Mouse (Mus musculus) liver, embryonic 15.5 days (tissue): ENCODE results near the gene Rtn1. TPM values are rescaled to one million over a fixed set of nuclear protein-coding genes. Genes with fewer than 3 reads are reported as not detected.

ENCODE experiments used
- ATAC-seq: fragments of 200-750 bp; cut with Nextera tagmentation; 2 replicates; pipeline ENCODE4 v1.8.0; 2017; ENCODE audit warnings: moderate number of reproducible peaks, mild to moderate bottlenecking, moderate library complexity; ENCODE audit not compliant: insufficient read depth
- H3K27ac ChIP-seq: fragments of 300-500 bp; sonication (generic); replicated peaks from 2 replicates; pipeline ENCODE4 v1.5.1; 2015; ENCODE audit warnings: mild to moderate bottlenecking, inconsistent platforms
- H3K27me3 ChIP-seq: fragments of 300-500 bp; sonication (generic); 2 replicates; pipeline ENCODE4 v1.6.1; 2015; ENCODE audit warnings: mild to moderate bottlenecking, inconsistent platforms
- H3K36me3 ChIP-seq: fragments of 300-500 bp; sonication (generic); replicated peaks from 2 replicates; pipeline ENCODE4 v1.6.1; 2015; ENCODE audit warnings: moderate library complexity, mild to moderate bottlenecking, inconsistent platforms
- H3K4me1 ChIP-seq: fragments of 300-500 bp; sonication (generic); replicated peaks from 2 replicates; pipeline ENCODE4 v1.6.1; 2015; ENCODE audit warnings: inconsistent platforms
- H3K4me2 ChIP-seq: fragments of 300-500 bp; sonication (generic); 2 replicates; pipeline ENCODE4 v1.6.1; 2015; ENCODE audit warnings: moderate library complexity, mild to moderate bottlenecking, inconsistent platforms
- H3K4me3 ChIP-seq: fragments of 300-500 bp; sonication (generic); replicated peaks from 2 replicates; pipeline ENCODE4 v1.5.1; 2015; ENCODE audit warnings: mild to moderate bottlenecking, inconsistent platforms
- H3K9ac ChIP-seq: fragments of 300-500 bp; sonication (generic); 2 replicates; pipeline ENCODE4 v1.6.1; 2015; ENCODE audit warnings: moderate library complexity, mild to moderate bottlenecking, inconsistent platforms
- H3K9me3 ChIP-seq: fragments of 300-500 bp; sonication (generic); replicated peaks from 2 replicates; pipeline ENCODE4 v1.6.1; 2016; ENCODE audit warnings: inconsistent platforms
- WGBS: fragments of 180-500 bp; shearing (Covaris S2); methylation state at CpG from one replicate; pipeline ENCODE4 v1.1.7; 2015; ENCODE audit warnings: mixed read lengths; ENCODE audit not compliant: insufficient replicate concordance; 5-methylcytosine and 5-hydroxymethylcytosine counted together
- polyA plus RNA-seq: library from polyadenylated mRNA; unstranded; fragments of >200 nt; fragmentation: Nextera tagmentation; extraction: Ambion mirVana; gene quantifications from 2 replicates; pipeline ENCODE4 v1.2.1, GENCODE M21; 2015

Gene Rtn1
- polyA plus RNA-seq, 1 experiment from 2014 or later = 2.0 TPM

DNA sequence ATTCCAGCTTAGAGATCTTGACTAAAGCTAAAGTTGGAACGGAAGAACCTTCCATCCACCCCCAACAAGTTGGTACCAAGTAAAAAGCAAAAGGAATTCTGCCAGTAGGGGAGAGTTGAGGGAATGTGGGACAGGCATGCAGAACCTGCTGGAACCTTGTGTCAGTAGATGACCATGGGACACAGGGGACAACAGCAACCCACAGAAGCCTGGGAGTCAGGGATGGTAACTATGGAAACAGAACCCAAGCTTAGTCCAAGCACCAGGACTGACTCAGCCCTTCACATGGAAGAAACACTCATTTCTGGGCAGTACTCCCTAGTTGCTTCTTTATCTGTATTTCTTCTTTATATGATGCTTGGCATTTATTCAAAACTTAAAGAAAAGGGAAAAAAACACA, 54.6 kb downstream of the Rtn1 start:
- no peak overlapping the region for H3K4me2 ChIP-seq
- no peak overlapping the region for H3K9ac ChIP-seq
- no peaks in the 10 kb centered on the region for H3K27me3 ChIP-seq
- ATAC-seq = no peak
- no peaks in the 10 kb centered on the region for H3K9me3 ChIP-seq
- H3K4me1 ChIP-seq = no peaks in the 10 kb centered on the region
- 70% methylated on average over 1 of the region's 1 CpGs for WGBS
- no peaks in the 10 kb centered on the region for H3K36me3 ChIP-seq
- no peak overlapping the region for H3K27ac ChIP-seq
- H3K4me3 ChIP-seq = no peak overlapping the region

DNA sequence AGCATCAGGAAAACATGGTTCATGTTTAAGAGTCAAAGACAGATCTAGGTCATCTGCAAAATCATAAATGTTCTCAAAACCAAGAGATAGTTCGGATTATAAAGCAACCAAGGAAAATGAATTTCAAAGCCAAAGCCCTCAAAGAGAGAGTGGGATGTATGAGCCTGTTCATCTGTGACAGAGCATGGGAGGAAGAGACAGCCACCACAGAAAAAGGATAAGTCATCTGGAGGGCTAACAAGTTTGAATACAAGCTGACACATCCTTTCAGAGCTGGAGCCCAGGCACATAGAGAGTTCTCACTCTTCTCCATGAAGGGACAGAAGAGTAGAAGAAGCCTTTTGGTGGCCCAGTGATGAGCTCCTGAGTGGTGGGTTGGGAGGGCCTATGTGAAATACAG, 55.3 kb downstream of the Rtn1 start:
- Histone ChIP-seq H3K4me1 (no peaks in the 10 kb centered on the region), H3K4me2 (no peak overlapping the region), H3K36me3 (no peaks in the 10 kb centered on the region), H3K9me3 (no peaks in the 10 kb centered on the region), H3K4me3 (no peak overlapping the region), H3K27me3 (no peaks in the 10 kb centered on the region), H3K27ac (no peak overlapping the region), H3K9ac (no peak overlapping the region)
- WGBS = 65% methylated on average over 1 of the region's 1 CpGs
- ATAC-seq = no peak

DNA sequence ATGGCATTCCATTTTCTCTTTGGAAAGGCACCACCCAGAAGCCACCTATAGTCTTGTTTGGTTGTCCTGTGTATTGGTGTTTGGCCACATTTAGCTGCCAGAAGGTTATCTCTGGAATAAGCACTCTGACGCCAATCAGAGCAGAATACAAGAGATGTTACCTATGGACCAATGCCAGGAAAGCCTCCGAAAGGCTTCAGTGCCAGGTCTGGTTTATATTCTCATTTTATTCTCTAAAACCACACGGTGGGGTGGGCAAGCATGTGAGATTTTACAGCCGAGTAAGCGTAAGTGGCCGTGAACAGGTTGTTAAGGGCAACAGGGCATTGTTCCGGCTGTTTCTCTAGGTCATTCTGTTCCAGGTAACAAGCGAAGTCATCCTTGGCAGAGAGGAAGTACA, 60.3 kb downstream of the Rtn1 start:
- no peaks in the 10 kb centered on the region for H3K27me3 ChIP-seq
- no peak for ATAC-seq
- no peaks in the 10 kb centered on the region for H3K9me3 ChIP-seq
- WGBS = 70% methylated on average over 8 of the region's 8 CpGs
- no peak overlapping the region for H3K9ac ChIP-seq
- H3K36me3 ChIP-seq = no peaks in the 10 kb centered on the region
- no peaks in the 10 kb centered on the region for H3K4me1 ChIP-seq
- no peak overlapping the region for H3K4me3 ChIP-seq
- no peak overlapping the region for H3K27ac ChIP-seq
- H3K4me2 ChIP-seq = no peak overlapping the region

DNA sequence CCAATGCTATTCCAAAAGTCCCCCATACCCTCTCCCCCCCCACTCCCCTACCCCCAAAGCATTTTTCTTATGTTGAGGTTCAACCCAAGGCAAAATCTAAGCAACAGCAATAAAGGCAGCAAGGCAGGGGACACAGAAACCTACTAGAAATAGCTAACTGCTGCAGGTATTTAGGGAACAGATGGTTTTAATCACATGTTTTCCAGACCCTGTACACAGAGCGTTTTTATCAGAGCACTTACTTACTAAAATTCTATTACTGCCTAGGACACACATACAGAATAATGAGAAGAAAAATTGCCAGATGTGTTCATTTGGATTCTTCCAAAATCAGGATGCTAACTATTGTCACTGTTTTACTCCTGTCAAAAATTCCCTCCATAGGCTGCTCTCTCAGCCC, 61.7 kb downstream of the Rtn1 start:
- no peak for ATAC-seq
- Histone ChIP-seq H3K9ac (no peak overlapping the region), H3K27ac (no peak overlapping the region), H3K36me3 (no peaks in the 10 kb centered on the region), H3K27me3 (no peaks in the 10 kb centered on the region), H3K4me1 (no peaks in the 10 kb centered on the region), H3K9me3 (no peaks in the 10 kb centered on the region), H3K4me3 (no peak overlapping the region), H3K4me2 (no peak overlapping the region)
- 54% methylated on average over 1 of the region's 1 CpGs for WGBS

DNA sequence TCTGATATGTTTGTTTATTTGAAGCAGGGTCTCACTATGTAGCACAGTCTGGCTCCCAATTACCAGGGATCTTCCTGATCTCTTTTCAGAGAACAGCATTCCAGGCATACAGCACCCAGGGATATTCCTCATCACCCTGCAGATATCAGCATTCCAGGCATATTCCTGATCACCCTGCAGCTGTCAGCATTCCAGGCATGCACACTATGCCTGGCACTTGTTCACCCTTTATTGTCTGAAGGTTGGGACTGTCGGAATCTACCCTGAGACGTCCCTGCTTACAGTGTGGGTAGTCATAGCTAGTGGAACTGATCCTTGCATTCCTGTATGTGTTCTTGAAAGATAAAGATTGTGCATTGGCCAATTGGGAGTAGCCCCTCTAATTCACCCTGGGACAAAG, 65.2 kb downstream of the Rtn1 start:
- Histone ChIP-seq H3K4me2 (no peak overlapping the region), H3K27ac (no peak overlapping the region), H3K36me3 (no peaks in the 10 kb centered on the region), H3K27me3 (no peaks in the 10 kb centered on the region), H3K4me3 (no peak overlapping the region), H3K4me1 (no peaks in the 10 kb centered on the region), H3K9ac (no peak overlapping the region), H3K9me3 (no peaks in the 10 kb centered on the region)
- no peak for ATAC-seq
- 35% methylated on average over 2 of the region's 2 CpGs for WGBS

DNA sequence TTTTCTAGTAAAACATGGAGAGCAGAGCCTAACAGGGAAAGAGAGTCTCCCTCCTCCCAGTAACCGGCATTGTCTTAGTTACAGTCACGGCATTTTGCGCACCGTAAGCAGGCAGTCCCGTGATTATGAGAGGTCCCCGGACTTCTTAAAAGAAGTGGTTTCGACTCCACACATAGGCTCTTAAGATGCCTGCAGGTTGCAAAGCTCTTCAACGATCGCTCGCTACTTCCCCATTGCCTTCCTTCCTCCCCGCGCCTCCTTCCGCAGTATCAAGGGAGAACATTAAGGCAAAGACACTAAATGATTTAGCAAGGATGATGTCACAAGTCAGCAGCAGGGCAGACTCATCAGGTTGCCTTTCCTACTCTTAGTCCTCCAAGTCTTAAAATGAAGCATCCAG, 72.8 kb downstream of the Rtn1 start:
- 49% methylated on average over 13 of the region's 13 CpGs for WGBS
- no peak overlapping the region for H3K4me2 ChIP-seq
- no peak for ATAC-seq
- no peaks in the 10 kb centered on the region for H3K4me1 ChIP-seq
- no peaks in the 10 kb centered on the region for H3K9me3 ChIP-seq
- no peaks in the 10 kb centered on the region for H3K36me3 ChIP-seq
- H3K27me3 ChIP-seq = no peaks in the 10 kb centered on the region
- H3K9ac ChIP-seq = no peak overlapping the region
- H3K4me3 ChIP-seq = no peak overlapping the region
- H3K27ac ChIP-seq = no peak overlapping the region

DNA sequence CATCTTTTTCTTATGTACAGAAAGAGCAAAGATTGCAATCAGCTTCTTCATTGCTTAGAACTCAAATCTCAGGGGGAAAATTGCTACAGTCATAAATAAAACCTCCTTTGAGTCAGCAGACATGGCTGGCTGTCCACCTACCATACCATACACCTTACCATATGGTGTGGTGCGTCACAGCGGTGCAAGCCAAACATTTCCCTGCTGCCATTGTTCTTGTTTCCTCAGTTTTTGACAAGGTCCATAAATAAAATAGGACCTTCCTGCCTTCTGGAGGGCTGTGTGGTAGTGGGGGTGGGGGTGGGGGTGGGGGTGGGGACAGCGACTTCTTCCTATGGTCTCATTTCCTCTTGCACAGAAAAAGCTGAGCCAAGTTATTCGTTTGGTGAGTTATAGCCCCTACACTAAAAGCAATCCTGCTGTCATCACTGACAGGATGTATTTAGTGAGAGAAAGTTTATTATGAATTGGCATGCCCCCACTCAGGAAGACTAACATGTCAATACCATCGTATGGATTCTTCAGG, 76.3 kb downstream of the Rtn1 start:
- Histone ChIP-seq H3K4me3 (no peak overlapping the region), H3K4me2 (no peak overlapping the region), H3K9ac (no peak overlapping the region), H3K4me1 (no peaks in the 10 kb centered on the region), H3K36me3 (no peaks in the 10 kb centered on the region), H3K9me3 (no peaks in the 10 kb centered on the region), H3K27ac (no peak overlapping the region), H3K27me3 (no peaks in the 10 kb centered on the region)
- 52% methylated on average over 5 of the region's 5 CpGs for WGBS
- ATAC-seq = no peak

DNA sequence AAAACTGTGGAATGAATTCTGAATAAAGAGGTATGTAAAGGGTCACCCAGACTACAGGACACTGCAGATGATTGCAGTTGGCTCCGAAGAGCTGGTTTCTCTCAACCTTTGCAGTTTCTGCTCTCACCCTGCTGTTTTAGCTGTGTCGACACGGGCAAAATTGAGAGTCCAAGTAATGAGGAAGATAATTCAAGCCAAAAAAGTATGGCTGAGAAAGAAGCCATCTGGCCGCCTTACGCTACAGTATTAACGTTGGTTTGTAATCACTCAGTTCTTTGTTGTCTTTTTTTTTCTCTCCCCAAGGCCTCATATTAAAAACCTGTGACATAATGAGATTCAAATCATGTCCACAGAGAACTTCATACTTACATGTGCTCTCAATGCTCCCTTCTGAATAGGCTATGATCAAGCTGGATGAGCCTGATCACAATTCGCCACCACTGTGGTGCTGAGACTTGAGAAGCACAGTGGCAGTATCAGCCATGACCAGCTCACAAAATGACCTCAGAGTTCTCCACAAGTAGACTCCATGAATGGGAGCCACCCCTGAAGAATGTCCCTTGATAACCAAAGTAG, 76.9 kb downstream of the Rtn1 start:
- Histone ChIP-seq H3K4me3 (no peak overlapping the region), H3K9me3 (no peaks in the 10 kb centered on the region), H3K27me3 (no peaks in the 10 kb centered on the region), H3K4me2 (no peak overlapping the region), H3K9ac (no peak overlapping the region), H3K4me1 (no peaks in the 10 kb centered on the region), H3K36me3 (no peaks in the 10 kb centered on the region), H3K27ac (no peak overlapping the region)
- no peak for ATAC-seq
- WGBS = 70% methylated on average over 7 of the region's 7 CpGs

DNA sequence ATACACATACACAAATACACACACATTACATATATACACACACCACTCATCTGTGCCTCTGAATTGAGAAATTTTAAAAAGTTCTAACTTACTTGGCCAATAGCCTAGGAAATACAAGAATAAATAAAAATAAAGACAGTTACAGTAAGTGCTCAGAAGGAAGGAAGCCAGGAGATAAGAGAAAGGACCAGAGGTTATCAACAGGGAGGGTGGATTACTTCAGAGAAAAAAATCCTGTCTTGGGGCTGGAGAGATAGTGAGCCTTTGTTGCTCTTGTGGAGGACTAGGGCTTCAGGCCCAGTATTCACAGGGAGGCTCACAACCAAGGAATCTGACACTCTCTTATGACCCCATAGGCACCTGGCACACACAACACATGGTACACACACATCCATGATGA, 82.8 kb downstream of the Rtn1 start:
- no peak for ATAC-seq
- Histone ChIP-seq H3K4me1 (no peaks in the 10 kb centered on the region), H3K4me3 (no peak overlapping the region), H3K36me3 (no peaks in the 10 kb centered on the region), H3K4me2 (no peak overlapping the region), H3K9me3 (no peaks in the 10 kb centered on the region), H3K9ac (no peak overlapping the region), H3K27ac (no peak overlapping the region), H3K27me3 (no peaks in the 10 kb centered on the region)

DNA sequence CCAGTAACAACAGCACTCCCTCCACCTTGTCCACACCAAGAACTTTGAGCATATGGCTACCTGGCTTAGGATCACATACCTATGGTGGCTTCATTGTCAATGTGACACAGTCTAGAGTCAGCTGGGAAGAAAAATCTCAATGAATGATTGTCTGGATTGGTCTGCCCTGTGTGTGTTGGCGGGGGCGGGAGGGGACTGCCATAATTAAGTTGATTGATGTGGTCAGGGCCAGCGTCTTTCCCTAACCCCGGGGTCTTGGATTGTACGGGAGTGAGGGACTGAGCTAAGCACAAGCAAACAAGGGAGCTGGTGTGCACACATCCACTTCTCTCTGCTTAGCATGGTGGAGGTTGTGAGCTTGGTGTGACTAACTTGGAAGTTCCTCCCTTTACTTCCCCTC, 83.8 kb downstream of the Rtn1 start:
- Histone ChIP-seq H3K4me1 (no peaks in the 10 kb centered on the region), H3K9me3 (no peaks in the 10 kb centered on the region), H3K36me3 (no peaks in the 10 kb centered on the region), H3K27ac (no peak overlapping the region), H3K4me3 (no peak overlapping the region), H3K4me2 (no peak overlapping the region), H3K9ac (no peak overlapping the region), H3K27me3 (no peaks in the 10 kb centered on the region)
- 58% methylated on average over 5 of the region's 5 CpGs for WGBS
- ATAC-seq = no peak

DNA sequence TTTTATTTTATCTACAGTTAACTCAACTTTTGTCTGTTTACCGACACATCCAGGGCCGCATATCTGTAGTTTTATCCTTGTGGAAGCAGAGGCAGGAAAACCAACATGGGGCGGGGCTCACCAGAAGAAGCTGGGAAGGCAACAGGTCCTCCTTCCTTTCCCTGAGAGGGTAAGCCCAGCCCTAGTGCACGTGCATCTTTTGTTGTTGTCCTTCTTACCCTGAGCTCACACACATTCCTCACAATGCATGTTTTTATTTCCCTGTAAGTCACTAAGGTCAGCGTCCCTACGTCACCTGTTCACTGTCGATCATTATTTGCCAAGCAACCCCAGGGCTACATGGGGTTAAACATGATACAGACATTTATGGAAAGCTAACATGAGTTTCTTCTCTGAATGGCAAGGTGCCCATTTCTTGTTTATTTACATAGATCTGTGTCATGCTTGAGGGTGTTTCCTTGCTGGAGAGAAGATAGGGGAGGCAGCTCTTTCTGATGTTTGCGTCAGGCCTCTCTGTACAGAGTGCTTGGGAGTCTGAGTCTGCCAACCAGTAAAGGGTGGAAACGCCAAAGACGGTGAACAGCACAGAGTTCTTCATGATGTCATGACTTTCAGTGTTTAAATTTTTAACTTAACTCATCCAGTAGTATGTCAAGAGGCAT, 84.5 kb downstream of the Rtn1 start:
- no peaks in the 10 kb centered on the region for H3K36me3 ChIP-seq
- ATAC-seq = no peak
- WGBS = 67% methylated on average over 10 of the region's 10 CpGs
- H3K27ac ChIP-seq = no peak overlapping the region
- H3K9me3 ChIP-seq = no peaks in the 10 kb centered on the region
- H3K9ac ChIP-seq = no peak overlapping the region
- no peaks in the 10 kb centered on the region for H3K4me1 ChIP-seq
- no peak overlapping the region for H3K4me2 ChIP-seq
- no peak overlapping the region for H3K4me3 ChIP-seq
- H3K27me3 ChIP-seq = no peaks in the 10 kb centered on the region

DNA sequence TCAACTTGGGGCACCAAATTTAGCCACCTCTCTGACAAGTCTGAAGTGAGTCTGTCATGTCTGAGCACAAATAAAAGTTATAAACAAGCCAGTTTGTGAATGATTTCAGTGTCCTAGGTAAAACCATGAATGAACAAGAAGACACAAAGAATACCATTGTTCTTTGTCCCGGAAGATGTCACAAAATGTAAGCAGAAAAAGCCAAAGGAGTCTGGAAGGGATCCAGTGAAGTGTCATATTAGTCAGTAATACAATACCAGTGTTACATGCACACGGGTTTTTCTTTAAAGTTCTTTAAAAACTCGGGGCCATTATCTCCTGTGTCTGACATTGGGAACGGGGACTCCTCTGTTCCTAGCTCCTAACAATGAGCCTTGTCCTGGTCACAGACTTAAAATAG, 85.1 kb downstream of the Rtn1 start:
- WGBS = 48% methylated on average over 4 of the region's 4 CpGs
- H3K4me2 ChIP-seq = no peak overlapping the region
- no peaks in the 10 kb centered on the region for H3K9me3 ChIP-seq
- no peaks in the 10 kb centered on the region for H3K27me3 ChIP-seq
- ATAC-seq = no peak
- H3K4me3 ChIP-seq = no peak overlapping the region
- no peak overlapping the region for H3K9ac ChIP-seq
- no peaks in the 10 kb centered on the region for H3K36me3 ChIP-seq
- H3K27ac ChIP-seq = no peak overlapping the region
- H3K4me1 ChIP-seq = no peaks in the 10 kb centered on the region
